Mouse (Mus musculus): ENCODE results near the gene Ccr7. TPM values are rescaled to one million over a fixed set of nuclear protein-coding genes. Genes with fewer than 3 reads are reported as not detected.

Ccr7 gene
- polyA plus RNA-seq, 1 experiment from 2014 or later, result 0.64 TPM

DNA sequence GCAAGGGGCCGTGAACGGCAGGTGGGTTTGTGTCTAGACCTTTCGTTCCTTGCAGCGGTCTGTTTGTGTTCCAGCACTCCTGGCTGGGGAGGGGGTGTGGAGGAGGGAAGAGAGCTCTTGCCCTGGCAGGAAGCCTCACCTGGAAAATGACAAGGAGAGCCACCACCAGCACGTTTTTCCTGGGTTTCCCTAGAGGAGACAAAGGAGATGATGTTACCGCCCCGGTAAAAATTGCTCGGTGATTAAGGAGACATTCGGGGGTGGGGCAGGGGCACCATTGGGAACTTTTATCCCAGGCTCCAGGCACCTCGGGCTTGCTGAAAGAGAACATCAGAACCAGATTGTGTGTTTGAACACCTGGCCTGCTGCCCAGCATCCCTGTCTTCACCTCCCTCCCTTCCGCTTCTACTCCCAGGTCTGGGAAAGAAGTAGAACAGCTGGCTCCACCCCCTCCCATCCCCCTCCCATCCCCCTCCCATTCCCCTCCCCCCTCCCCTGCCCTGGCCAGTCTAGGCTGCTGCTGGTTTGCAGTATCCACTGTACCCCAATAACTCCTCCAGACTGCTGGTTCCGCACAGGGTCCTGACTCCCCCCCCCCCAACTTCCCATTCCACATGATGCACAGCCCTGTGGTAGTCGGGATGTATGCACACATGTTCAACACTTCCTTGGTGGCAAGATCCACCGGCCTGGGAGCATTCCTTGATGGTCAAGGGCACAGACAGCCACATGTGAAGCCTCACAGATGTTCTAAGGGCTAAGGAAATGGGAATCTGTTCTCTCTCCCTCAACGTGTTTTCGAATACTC is 5.8 kb downstream of the Ccr7 start:
- H3K9ac ChIP-seq (ENCODE audit: low read depth, low read length), result peak overlapping the region; percentile 39
- H3K9me3 ChIP-seq (ENCODE audit: control insufficient read depth, low read length), result no peaks in the 10 kb centered on the region
- ATAC-seq, result peak; percentile 17; the same call in 1 of the 2 replicates
- peaks cover 31% of the 10 kb centered on the region for H3K4me1 ChIP-seq (ENCODE audit: control insufficient read depth, insufficient read depth, low read length)
- H3K36me3 ChIP-seq (ENCODE audit: control insufficient read depth, insufficient read depth, low read length), result no peaks in the 10 kb centered on the region
- WGBS, result 16% methylated on average over 16 of the region's 16 CpGs
- H3K4me2 ChIP-seq (ENCODE audit: low read depth, low read length), result no peak overlapping the region; the same call in 1 of the 2 replicates
- H3K4me3 ChIP-seq (ENCODE audit: low read length), result no peak overlapping the region
- no peaks in the 10 kb centered on the region for H3K27me3 ChIP-seq (replicated peaks; ENCODE audit: control insufficient read depth, insufficient read depth, low read length)
- H3K27ac ChIP-seq (ENCODE audit: low read length), result peak overlapping the region; percentile 92

DNA sequence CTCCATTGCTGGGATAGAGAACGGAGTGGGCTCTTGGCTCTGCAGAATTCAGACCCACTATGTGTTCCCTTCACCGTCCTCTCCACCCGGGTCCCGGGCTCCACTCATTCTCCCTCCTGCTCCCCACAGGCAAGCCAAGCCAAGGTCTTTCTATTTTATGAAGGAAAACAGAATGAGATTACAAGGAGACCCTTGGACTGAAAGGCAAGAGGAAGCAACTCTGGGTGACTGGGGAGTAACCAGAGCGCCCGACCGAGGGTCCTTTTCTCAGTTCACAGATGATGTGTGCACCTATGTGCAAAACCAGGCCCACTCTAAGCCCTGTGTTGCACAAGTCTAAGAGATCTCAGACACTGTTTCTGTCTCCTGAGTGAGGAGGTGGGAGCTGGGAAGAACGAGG is 6.5 kb downstream of the Ccr7 start:
- 44% methylated on average over 8 of the region's 8 CpGs for WGBS
- Histone ChIP-seq H3K27me3 (replicated peaks; ENCODE audit: control insufficient read depth, insufficient read depth, low read length) (no peaks in the 10 kb centered on the region), H3K4me3 (ENCODE audit: low read length) (no peak overlapping the region), H3K4me2 (ENCODE audit: low read depth, low read length) (no peak overlapping the region), H3K9me3 (ENCODE audit: control insufficient read depth, low read length) (no peaks in the 10 kb centered on the region), H3K27ac (ENCODE audit: low read length) (peak overlapping the region; percentile 92), H3K9ac (ENCODE audit: low read depth, low read length) (peak overlapping the region; percentile 39; the same call in 1 of the 2 replicates), H3K4me1 (ENCODE audit: control insufficient read depth, insufficient read depth, low read length) (peaks cover 33% of the 10 kb centered on the region), H3K36me3 (ENCODE audit: control insufficient read depth, insufficient read depth, low read length) (no peaks in the 10 kb centered on the region)
- ATAC-seq, result no peak

DNA sequence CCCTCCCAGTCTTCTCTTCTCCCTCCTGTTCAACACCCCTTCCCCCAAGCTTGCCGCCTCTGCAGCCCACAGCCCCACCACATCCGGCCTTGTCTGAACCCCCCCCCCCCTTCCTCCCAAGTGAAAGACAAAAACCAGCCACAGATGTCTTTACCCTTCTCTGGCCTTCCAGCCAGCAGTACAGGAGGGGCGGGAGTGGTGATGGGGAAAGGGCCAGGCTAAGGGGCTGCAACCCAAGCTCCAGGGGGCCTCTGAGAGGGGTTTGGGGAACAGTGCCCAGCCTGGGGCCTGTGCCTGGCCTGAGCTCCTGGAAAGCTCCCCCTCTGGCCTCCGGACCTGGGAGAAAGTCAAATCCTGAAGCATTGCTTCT is 7.0 kb downstream of the Ccr7 start:
- H3K4me2 ChIP-seq (ENCODE audit: low read depth, low read length), result 0 out of 2 replicates have a peak overlapping the region, but pooled peaks have one; percentile 19
- peak overlapping the region; percentile 92 for H3K27ac ChIP-seq (ENCODE audit: low read length)
- no peaks in the 10 kb centered on the region for H3K27me3 ChIP-seq (replicated peaks; ENCODE audit: control insufficient read depth, insufficient read depth, low read length)
- peak overlapping the region; percentile 39; the same call in 1 of the 2 replicates for H3K9ac ChIP-seq (ENCODE audit: low read depth, low read length)
- 35% methylated on average over 4 of the region's 4 CpGs for WGBS
- no peak overlapping the region for H3K4me3 ChIP-seq (ENCODE audit: low read length)
- peaks cover 38% of the 10 kb centered on the region for H3K4me1 ChIP-seq (ENCODE audit: control insufficient read depth, insufficient read depth, low read length)
- H3K36me3 ChIP-seq (ENCODE audit: control insufficient read depth, insufficient read depth, low read length), result no peaks in the 10 kb centered on the region
- H3K9me3 ChIP-seq (ENCODE audit: control insufficient read depth, low read length), result no peaks in the 10 kb centered on the region
- peak; percentile 63 for ATAC-seq

DNA sequence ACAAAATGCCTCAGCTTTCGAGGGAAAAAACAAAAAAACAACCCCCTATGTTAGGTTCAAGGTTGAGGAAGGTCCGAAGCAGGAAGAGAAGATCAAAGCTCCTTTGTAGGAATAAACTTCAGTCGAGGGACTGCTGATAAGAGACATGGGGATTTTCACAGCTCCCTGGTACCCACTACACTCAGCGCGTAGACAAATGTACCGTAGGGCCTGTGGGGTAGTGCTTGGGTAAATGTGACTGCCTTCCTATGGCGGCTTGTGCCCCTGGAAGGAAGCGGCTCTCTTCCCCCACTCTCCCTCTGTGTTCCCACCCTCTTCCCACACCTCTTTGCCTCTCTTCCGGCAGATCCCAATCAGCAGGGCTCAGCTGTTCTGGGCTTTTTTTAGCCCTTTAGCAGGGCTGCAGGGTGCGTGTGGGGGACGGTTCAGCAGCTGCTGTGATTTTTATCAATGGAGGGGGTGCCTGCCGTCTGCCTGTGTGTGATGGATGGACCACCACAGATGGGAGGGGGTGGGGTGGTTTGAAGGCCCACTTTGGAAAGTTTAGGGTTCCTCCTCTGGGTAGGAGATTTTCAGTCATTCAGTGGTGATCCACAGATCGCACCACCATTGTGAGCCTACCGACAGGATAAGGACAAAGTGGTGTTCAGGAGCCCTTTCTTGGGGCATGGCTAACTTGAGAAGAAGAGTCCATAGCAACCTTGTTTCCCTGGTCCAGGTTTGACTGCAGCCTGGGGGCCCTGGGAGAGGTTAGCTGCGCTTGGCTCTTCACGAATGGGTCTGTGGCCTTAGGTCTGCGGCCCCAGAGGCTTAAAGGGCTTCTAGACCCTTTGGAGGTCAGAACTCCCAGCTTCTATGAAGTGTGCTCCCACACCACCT is 7.6 kb downstream of the Ccr7 start:
- ATAC-seq, result peak; percentile 29
- Histone ChIP-seq H3K4me3 (ENCODE audit: low read length) (no peak overlapping the region), H3K4me2 (ENCODE audit: low read depth, low read length) (no peak overlapping the region), H3K27ac (ENCODE audit: low read length) (peak overlapping the region; percentile 92), H3K36me3 (ENCODE audit: control insufficient read depth, insufficient read depth, low read length) (no peaks in the 10 kb centered on the region), H3K9me3 (ENCODE audit: control insufficient read depth, low read length) (no peaks in the 10 kb centered on the region), H3K9ac (ENCODE audit: low read depth, low read length) (peak overlapping the region; percentile 30; the same call in 1 of the 2 replicates), H3K27me3 (replicated peaks; ENCODE audit: control insufficient read depth, insufficient read depth, low read length) (no peaks in the 10 kb centered on the region), H3K4me1 (ENCODE audit: control insufficient read depth, insufficient read depth, low read length) (peaks cover 38% of the 10 kb centered on the region)
- 24% methylated on average over 17 of the region's 17 CpGs for WGBS

DNA sequence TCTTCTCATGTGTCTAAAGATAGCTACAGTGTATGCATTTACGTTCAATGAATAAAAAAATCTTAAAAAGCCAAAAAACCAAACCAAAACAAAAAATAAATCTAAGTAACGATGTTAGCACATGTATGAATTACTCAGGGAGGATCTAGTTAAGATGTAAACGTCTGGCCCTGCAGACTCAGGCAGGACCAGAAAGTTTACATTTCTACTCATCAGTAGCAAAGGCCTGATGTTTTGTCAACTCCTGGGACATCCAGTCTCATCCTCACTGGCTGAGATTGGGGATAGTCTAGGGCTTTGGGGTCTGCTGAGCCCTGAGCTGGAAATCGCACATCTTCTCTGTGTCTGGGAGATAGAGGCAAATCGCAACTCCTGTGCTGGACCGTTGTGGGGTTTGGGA is 8.3 kb downstream of the Ccr7 start:
- no peak overlapping the region for H3K9ac ChIP-seq (ENCODE audit: low read depth, low read length)
- H3K9me3 ChIP-seq (ENCODE audit: control insufficient read depth, low read length), result no peaks in the 10 kb centered on the region
- H3K4me1 ChIP-seq (ENCODE audit: control insufficient read depth, insufficient read depth, low read length), result peaks cover 38% of the 10 kb centered on the region
- no peaks in the 10 kb centered on the region for H3K36me3 ChIP-seq (ENCODE audit: control insufficient read depth, insufficient read depth, low read length)
- peak overlapping the region; percentile 92 for H3K27ac ChIP-seq (ENCODE audit: low read length)
- no peak overlapping the region for H3K4me3 ChIP-seq (ENCODE audit: low read length)
- H3K4me2 ChIP-seq (ENCODE audit: low read depth, low read length), result no peak overlapping the region
- WGBS, result 57% methylated on average over 6 of the region's 6 CpGs
- no peaks in the 10 kb centered on the region for H3K27me3 ChIP-seq (replicated peaks; ENCODE audit: control insufficient read depth, insufficient read depth, low read length)
- no peak for ATAC-seq

DNA sequence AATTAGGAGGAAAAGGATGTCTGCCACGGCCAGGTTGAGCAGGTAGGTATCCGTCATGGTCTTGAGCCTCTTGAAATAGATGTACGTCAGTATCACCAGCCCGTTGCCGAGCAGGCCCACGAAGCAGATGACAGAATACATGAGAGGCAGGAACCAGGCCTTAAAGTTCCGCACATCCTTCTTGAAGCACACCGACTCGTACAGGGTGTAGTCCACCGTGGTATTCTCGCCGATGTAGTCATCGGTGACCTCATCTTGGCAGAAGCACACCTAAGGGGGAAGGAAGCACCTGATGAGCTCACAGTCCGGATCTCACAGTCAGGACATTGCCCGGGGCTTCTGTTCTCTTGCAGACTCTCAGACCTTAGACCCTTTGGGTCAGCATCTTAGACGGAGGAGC is 9.1 kb downstream of the Ccr7 start:
- peak overlapping the region; percentile 37; the same call in 1 of the 2 replicates for H3K27ac ChIP-seq (ENCODE audit: low read length)
- H3K4me2 ChIP-seq (ENCODE audit: low read depth, low read length), result no peak overlapping the region
- H3K4me3 ChIP-seq (ENCODE audit: low read length), result no peak overlapping the region
- no peak overlapping the region for H3K9ac ChIP-seq (ENCODE audit: low read depth, low read length)
- H3K27me3 ChIP-seq (replicated peaks; ENCODE audit: control insufficient read depth, insufficient read depth, low read length), result no peaks in the 10 kb centered on the region
- 94% methylated on average over 16 of the region's 16 CpGs for WGBS
- H3K36me3 ChIP-seq (ENCODE audit: control insufficient read depth, insufficient read depth, low read length), result no peaks in the 10 kb centered on the region
- H3K9me3 ChIP-seq (ENCODE audit: control insufficient read depth, low read length), result no peaks in the 10 kb centered on the region
- ATAC-seq, result no peak
- peaks cover 38% of the 10 kb centered on the region for H3K4me1 ChIP-seq (ENCODE audit: control insufficient read depth, insufficient read depth, low read length)

DNA sequence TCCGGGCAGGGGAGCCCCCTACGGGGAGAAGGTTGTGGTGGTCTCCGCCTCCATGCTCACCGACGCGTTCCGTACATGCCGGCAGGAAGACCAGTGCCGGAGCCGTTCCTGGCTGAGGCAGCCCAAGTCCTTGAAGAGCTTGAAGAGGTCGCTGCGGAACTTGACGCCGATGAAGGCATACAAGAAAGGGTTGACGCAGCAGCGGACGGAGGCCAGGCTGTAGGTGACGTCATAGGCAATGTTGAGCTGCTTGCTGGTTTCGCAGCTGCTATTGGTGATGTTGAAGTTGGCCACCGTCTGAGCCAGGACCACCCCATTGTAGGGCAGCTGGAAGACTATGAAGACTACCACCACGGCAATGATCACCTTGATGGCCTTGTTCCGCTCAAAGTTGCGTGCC is 9.9 kb downstream of the Ccr7 start:
- Histone ChIP-seq H3K27me3 (replicated peaks; ENCODE audit: control insufficient read depth, insufficient read depth, low read length) (no peaks in the 10 kb centered on the region), H3K4me2 (ENCODE audit: low read depth, low read length) (no peak overlapping the region), H3K4me3 (ENCODE audit: low read length) (no peak overlapping the region), H3K9me3 (ENCODE audit: control insufficient read depth, low read length) (no peaks in the 10 kb centered on the region), H3K9ac (ENCODE audit: low read depth, low read length) (no peak overlapping the region), H3K36me3 (ENCODE audit: control insufficient read depth, insufficient read depth, low read length) (no peaks in the 10 kb centered on the region), H3K4me1 (ENCODE audit: control insufficient read depth, insufficient read depth, low read length) (peaks cover 38% of the 10 kb centered on the region), H3K27ac (ENCODE audit: low read length) (no peak overlapping the region)
- ATAC-seq, result no peak
- WGBS, result 91% methylated on average over 23 of the region's 23 CpGs

DNA sequence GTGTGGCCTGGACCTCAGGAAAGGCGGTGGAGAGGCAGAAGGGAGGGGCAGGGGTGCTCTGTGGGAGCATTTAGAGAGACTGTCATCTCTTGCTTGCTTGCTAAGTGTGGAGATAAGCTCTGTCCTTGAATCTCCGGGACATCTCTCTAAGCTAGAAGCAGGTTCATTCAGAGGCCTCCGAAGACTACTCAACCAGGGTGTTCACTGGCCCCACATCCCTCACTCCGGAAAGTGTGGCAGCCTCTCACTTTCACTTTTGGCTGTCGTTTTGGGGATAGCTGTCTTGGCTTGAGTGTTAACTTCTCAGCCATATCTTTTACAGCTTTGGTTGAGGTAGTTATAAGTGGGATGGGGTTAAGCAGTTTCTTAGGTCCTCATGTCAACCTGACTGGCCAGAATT is 10.4 kb downstream of the Ccr7 start:
- H3K4me2 ChIP-seq (ENCODE audit: low read depth, low read length), result no peak overlapping the region
- H3K4me1 ChIP-seq (ENCODE audit: control insufficient read depth, insufficient read depth, low read length), result peaks cover 35% of the 10 kb centered on the region
- H3K9ac ChIP-seq (ENCODE audit: low read depth, low read length), result no peak overlapping the region
- no peak overlapping the region for H3K4me3 ChIP-seq (ENCODE audit: low read length)
- H3K27me3 ChIP-seq (replicated peaks; ENCODE audit: control insufficient read depth, insufficient read depth, low read length), result no peaks in the 10 kb centered on the region
- no peaks in the 10 kb centered on the region for H3K9me3 ChIP-seq (ENCODE audit: control insufficient read depth, low read length)
- H3K27ac ChIP-seq (ENCODE audit: low read length), result no peak overlapping the region
- WGBS, result 64% methylated on average over 5 of the region's 5 CpGs
- no peaks in the 10 kb centered on the region for H3K36me3 ChIP-seq (ENCODE audit: control insufficient read depth, insufficient read depth, low read length)
- ATAC-seq, result no peak

Data from intestine, embryonic 16.5 days (tissue).